Mouse (Mus musculus) MEL (cell line): ENCODE measurements around the gene Ppm1e. TPM values are rescaled to one million over a fixed set of nuclear protein-coding genes. Genes with fewer than 3 reads are reported as not detected.

ENCODE experiments used
- DNase-seq: peaks from one replicate; pipeline ENCODE4 v3.0.0; 2011; ENCODE audit warnings: low read depth, low spot score
- H3K27ac ChIP-seq: 2 replicates; pipeline ENCODE4 v1.5.1; 2012; ENCODE audit warnings: low read depth, mild to moderate bottlenecking, control low read depth, low read length, moderate library complexity; ENCODE audit not compliant: control insufficient read depth
- H3K27me3 ChIP-seq, 2 experiments: fragments of 150-350 bp in 1 of 2; sonication (generic) in 1 of 2; 2 replicates each; pipeline ENCODE4 v1.6.1; 2012; ENCODE audit warnings: low read length in 2 of 2, mild to moderate bottlenecking in 2 of 2, improper control_type of control experiment in 1 of 2, moderate library complexity in 1 of 2; ENCODE audit not compliant: insufficient read depth in 2 of 2, control insufficient read depth in 1 of 2
- H3K36me3 ChIP-seq, 2 experiments: 2 replicates each; pipeline ENCODE4 v1.6.1; 2012 to 2014; ENCODE audit warnings: low read length in 2 of 2, improper control_type of control experiment in 1 of 2, inconsistent platforms in 1 of 2, mild to moderate bottlenecking in 1 of 2; ENCODE audit not compliant: insufficient read depth in 2 of 2, control insufficient read depth in 1 of 2
- H3K4me1 ChIP-seq, 2 experiments: fragments of 150-350 bp in 1 of 2; sonication (generic) in 1 of 2; 2 replicates each; pipeline ENCODE4 v1.6.1; 2012; ENCODE audit warnings: low read length in 2 of 2, improper control_type of control experiment in 1 of 2, mild to moderate bottlenecking in 1 of 2; ENCODE audit not compliant: insufficient read depth in 2 of 2, control insufficient read depth in 1 of 2
- H3K4me3 ChIP-seq, 2 experiments: fragments of 150-350 bp in 1 of 2; sonication (generic) in 1 of 2; 2 replicates each; pipeline ENCODE4 v1.5.1; 2012; ENCODE audit warnings: low read depth in 2 of 2, low read length in 2 of 2, mild to moderate bottlenecking in 2 of 2, moderate library complexity in 2 of 2, control low read depth in 1 of 2, improper control_type of control experiment in 1 of 2; ENCODE audit not compliant: control insufficient read depth in 1 of 2, insufficient read depth in 1 of 2
- H3K79me2 ChIP-seq: 2 replicates; pipeline ENCODE4 v1.6.1; 2012; ENCODE audit warnings: mild to moderate bottlenecking, low read length, moderate library complexity; ENCODE audit not compliant: control insufficient read depth, poor library complexity, insufficient read depth
- H3K9ac ChIP-seq: 2 replicates; pipeline ENCODE4 v1.6.1; 2012; ENCODE audit warnings: low read depth, mild to moderate bottlenecking, control low read depth, low read length, moderate library complexity; ENCODE audit not compliant: control insufficient read depth, poor library complexity, severe bottlenecking
- H3K9me3 ChIP-seq: fragments of 150-350 bp; sonication (generic); replicated peaks from 2 replicates; pipeline ENCODE4 v1.6.1; 2012; ENCODE audit warnings: mild to moderate bottlenecking, low read length, improper control_type of control experiment, moderate library complexity; ENCODE audit not compliant: insufficient read depth
- BHLHE40 ChIP-seq: IDR thresholded peaks from 2 replicates; pipeline ENCODE4 v1.6.1; 2012; ENCODE audit warnings: low read depth, mild to moderate bottlenecking, inconsistent platforms, low read length, improper control_type of control experiment, borderline replicate concordance
- CTCF ChIP-seq, 3 experiments: IDR thresholded peaks in 2 of 3; conservative IDR thresholded peaks in 1 of 3; 2 replicates each; pipeline ENCODE4 v1.5.1; 2011 to 2012; ENCODE audit warnings: low read length in 3 of 3, low read depth in 2 of 3, mild to moderate bottlenecking in 2 of 3, improper control_type of control experiment in 1 of 3, inconsistent platforms in 1 of 3, mixed read lengths in 1 of 3, moderate library complexity in 1 of 3; ENCODE audit not compliant: control insufficient read depth in 1 of 3, insufficient read depth in 1 of 3, poor library complexity in 1 of 3, severe bottlenecking in 1 of 3
- E2F4 ChIP-seq: IDR thresholded peaks from 2 replicates; pipeline ENCODE4 v1.6.1; 2011; ENCODE audit warnings: low read depth, low read length, improper control_type of control experiment, borderline replicate concordance
- ELF1 ChIP-seq: IDR thresholded peaks from 2 replicates; pipeline ENCODE4 v1.6.1; 2014; ENCODE audit warnings: low read depth, mild to moderate bottlenecking, inconsistent platforms, low read length, improper control_type of control experiment, moderate library complexity
- GATA1 ChIP-seq: IDR thresholded peaks from 2 replicates; pipeline ENCODE4 v1.6.1; 2011; ENCODE audit warnings: low read depth, low read length, improper control_type of control experiment
- KAT2A ChIP-seq: conservative IDR thresholded peaks from 2 replicates; pipeline ENCODE4 v1.6.1; 2012; ENCODE audit warnings: low read depth, low read length, improper control_type of control experiment, inconsistent platforms
- MAFK ChIP-seq: IDR thresholded peaks from 2 replicates; pipeline ENCODE4 v1.6.1; 2011; ENCODE audit warnings: low read depth, mild to moderate bottlenecking, low read length, improper control_type of control experiment, borderline replicate concordance
- MAX ChIP-seq: IDR thresholded peaks from 2 replicates; pipeline ENCODE4 v1.6.1; 2011; ENCODE audit warnings: low read length, improper control_type of control experiment
- MAZ ChIP-seq: IDR thresholded peaks from 2 replicates; pipeline ENCODE4 v1.6.1; 2012; ENCODE audit warnings: low read depth, mild to moderate bottlenecking, inconsistent platforms, low read length, improper control_type of control experiment
- MEF2A ChIP-seq: IDR thresholded peaks from 2 replicates; pipeline ENCODE4 v1.6.1; 2014; ENCODE audit warnings: low read depth, mild to moderate bottlenecking, inconsistent platforms, low read length, improper control_type of control experiment; ENCODE audit not compliant: poor library complexity, insufficient replicate concordance, severe bottlenecking; ENCODE audit errors: extremely low read depth
- MXI1 ChIP-seq: IDR thresholded peaks from 2 replicates; pipeline ENCODE4 v1.6.1; 2011; ENCODE audit warnings: mild to moderate bottlenecking, low read depth, low read length, improper control_type of control experiment
- MYC ChIP-seq: IDR thresholded peaks from 2 replicates; pipeline ENCODE4 v1.6.1; 2011; ENCODE audit warnings: low read depth, mild to moderate bottlenecking, low read length, improper control_type of control experiment, moderate library complexity
- NELFE ChIP-seq: IDR thresholded peaks from 2 replicates; pipeline ENCODE4 v1.6.1; 2011; ENCODE audit warnings: low read depth, low read length, improper control_type of control experiment
- POLR2AphosphoS2 ChIP-seq: IDR thresholded peaks from 2 replicates; pipeline ENCODE4 v1.6.1; 2011; ENCODE audit warnings: low read length, improper control_type of control experiment
- RAD21 ChIP-seq: IDR thresholded peaks from 2 replicates; pipeline ENCODE4 v1.6.1; 2011; ENCODE audit warnings: mild to moderate bottlenecking, low read depth, low read length, improper control_type of control experiment
- RCOR1 ChIP-seq: IDR thresholded peaks from 2 replicates; pipeline ENCODE4 v1.6.1; 2012; ENCODE audit warnings: low read depth, mild to moderate bottlenecking, inconsistent platforms, low read length, improper control_type of control experiment
- SMC3 ChIP-seq: IDR thresholded peaks from 2 replicates; pipeline ENCODE4 v1.6.1; 2011; ENCODE audit warnings: low read depth, low read length, improper control_type of control experiment
- UBTF ChIP-seq: IDR thresholded peaks from 2 replicates; pipeline ENCODE4 v1.6.1; 2012; ENCODE audit warnings: low read depth, mild to moderate bottlenecking, inconsistent platforms, low read length, improper control_type of control experiment, moderate library complexity, borderline replicate concordance; ENCODE audit not compliant: insufficient read depth
- USF1 ChIP-seq: IDR thresholded peaks from 2 replicates; pipeline ENCODE4 v1.6.1; 2014; ENCODE audit warnings: low read depth, mild to moderate bottlenecking, inconsistent platforms, low read length, improper control_type of control experiment, moderate library complexity
- USF2 ChIP-seq, 2 experiments: IDR thresholded peaks; 2 replicates each; pipeline ENCODE4 v1.6.1; 2011 to 2012; ENCODE audit warnings: improper control_type of control experiment in 2 of 2, low read length in 2 of 2, borderline replicate concordance in 1 of 2, inconsistent platforms in 1 of 2, low read depth in 1 of 2, mild to moderate bottlenecking in 1 of 2; ENCODE audit not compliant: insufficient read depth in 1 of 2
- ZMIZ1 ChIP-seq: IDR thresholded peaks from 2 replicates; pipeline ENCODE4 v1.6.1; 2012; ENCODE audit warnings: low read depth, mild to moderate bottlenecking, inconsistent platforms, low read length, improper control_type of control experiment, moderate library complexity
- polyA plus RNA-seq, 2 experiments: library from polyadenylated mRNA; stranded (reverse) in 1 of 2; unstranded in 1 of 2; fragments of >175 nt in 1 of 2; fragments of >200 nt in 1 of 2; gene quantifications; 2 replicates each; pipeline versions ENCODE4 v1.2.1 to v1.2.4; 2012; ENCODE audit warnings: low replicate concordance in 2 of 2, low read depth in 1 of 2; ENCODE audit not compliant: insufficient read length in 2 of 2, insufficient read depth in 1 of 2, missing spikeins in 1 of 2
- total RNA-seq: library from RNA; depleted of rRNA; stranded (reverse); fragments of 300-350 nt; gene quantifications from 2 replicates; pipeline ENCODE4 v1.2.3, GENCODE M21; 2012

Gene Ppm1e
- total and polyA plus RNA-seq, 3 experiments: 1.3 to 2.8 TPM; not detected in 1

DNA sequence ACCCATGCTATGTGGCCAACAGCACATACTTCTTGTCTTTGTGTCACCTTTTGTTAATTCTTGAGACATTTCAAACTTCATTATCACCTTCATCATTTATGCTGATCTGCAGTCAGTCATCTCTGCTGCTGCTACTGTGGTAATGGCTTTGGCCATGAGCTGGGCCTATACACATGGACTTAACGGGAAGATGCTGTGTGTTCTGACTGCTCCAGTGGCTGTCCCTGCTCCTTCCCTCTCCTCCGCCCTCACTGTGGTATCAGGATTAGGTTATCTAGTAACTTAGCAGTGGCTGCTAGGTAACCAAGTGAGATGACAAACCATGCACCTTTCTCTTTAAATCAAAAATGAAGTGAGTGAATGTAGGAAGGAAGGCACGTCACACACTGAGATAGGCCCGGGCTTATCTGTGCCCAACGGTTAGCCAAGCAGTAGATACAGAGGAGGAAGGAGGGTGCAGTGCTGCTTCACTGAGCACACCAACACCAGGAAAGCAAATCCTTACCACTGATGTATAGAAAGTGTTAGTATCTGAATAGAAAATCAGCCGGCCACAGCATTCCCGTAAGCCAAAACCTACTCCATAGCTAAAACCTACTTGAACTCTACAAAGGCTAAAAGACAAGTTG, 83.3 kb downstream of the Ppm1e start (continued):
- TF ChIP-seq GATA1 (peak; percentile 99), MAZ (peak; percentile 61; the same call in 1 of the 2 replicates), RAD21 (no peak)

DNA sequence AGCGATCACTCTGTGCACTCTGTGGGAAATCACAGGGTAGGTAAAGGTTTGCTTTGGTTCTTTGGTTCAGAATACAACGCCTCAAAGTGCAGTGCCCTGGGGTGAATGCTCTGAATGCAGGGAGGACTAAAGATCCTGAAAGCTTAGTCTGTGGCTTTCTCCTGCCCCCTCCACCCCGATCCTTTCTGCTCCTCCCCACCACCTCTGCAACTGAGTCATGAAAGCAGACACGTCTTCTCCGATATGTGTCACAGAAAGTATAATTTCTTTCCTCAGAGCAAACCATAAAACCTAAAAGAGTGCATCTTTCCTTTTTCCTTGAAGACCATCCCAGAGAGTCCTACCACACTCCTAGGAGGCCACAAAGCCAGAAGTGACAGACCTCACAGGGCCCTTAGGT, 86.1 kb downstream of the Ppm1e start:
- H3K36me3 ChIP-seq: peaks cover 0 to 22% of the 10 kb centered on the region in 2 experiments; a peak in 2 of 4 replicates
- no peaks in the 10 kb centered on the region for H3K27me3 ChIP-seq
- H3K4me3 ChIP-seq: no peak overlapping the region
- TF ChIP-seq USF2 (IDR thresholded peaks at IDR 0.05; ENCODE audit: borderline replicate concordance in 1 of 2, insufficient read depth in 1 of 2, low read depth in 1 of 2, low read length in 2 of 2): no peak
- TF ChIP-seq MXI1: no peak
- no peak for TF ChIP-seq RAD21
- no peak for TF ChIP-seq MAX
- peaks cover 11 to 18% of the 10 kb centered on the region in 2 experiments for H3K4me1 ChIP-seq
- DNase-seq: no peak
- no peak overlapping the region for H3K9ac ChIP-seq
- H3K27ac ChIP-seq: no peak overlapping the region
- H3K9me3 ChIP-seq: no peaks in the 10 kb centered on the region
- no peaks in the 10 kb centered on the region for H3K79me2 ChIP-seq

DNA sequence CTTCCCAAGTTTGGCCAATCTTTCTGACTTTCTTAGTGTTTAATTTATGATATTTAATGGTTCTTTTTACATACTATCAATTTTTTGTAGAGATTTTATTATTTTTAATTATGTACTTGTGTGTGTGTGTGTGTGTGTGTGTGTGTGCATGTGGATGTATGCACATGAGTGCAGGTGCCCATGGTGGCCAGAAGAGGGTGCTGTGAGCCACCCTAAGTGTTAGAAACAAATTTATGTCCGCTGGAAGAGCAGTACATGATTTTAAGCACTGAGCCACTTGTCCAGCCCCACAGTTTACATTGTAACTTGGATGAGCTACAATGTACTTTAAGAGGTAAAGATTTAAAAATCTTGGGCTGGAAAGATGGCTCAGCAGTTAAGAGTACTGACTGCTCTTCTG, 87.3 kb downstream of the Ppm1e start:
- peak; percentile 27 for DNase-seq
- Histone ChIP-seq H3K79me2 (no peaks in the 10 kb centered on the region), H3K36me3 (peaks cover 0 to 13% of the 10 kb centered on the region in 2 experiments; a peak in 2 of 4 replicates), H3K9ac (no peak overlapping the region), H3K9me3 (no peaks in the 10 kb centered on the region), H3K27me3 (no peaks in the 10 kb centered on the region), H3K4me1 (peaks cover 6 to 14% of the 10 kb centered on the region in 2 experiments; a peak in 3 of 4 replicates), H3K27ac (no peak overlapping the region), H3K4me3 (no peak overlapping the region)
- TF ChIP-seq CTCF (IDR thresholded peaks at IDR 0.05 in 2 of 3, conservative IDR thresholded peaks at IDR 0.05 in 1 of 3; ENCODE audit: control insufficient read depth in 1 of 3, insufficient read depth in 1 of 3, low read depth in 2 of 3, low read length in 3 of 3, poor library complexity in 1 of 3, severe bottlenecking in 1 of 3): peak; percentile 12 to 55 (median 42); a peak in 5 of 6 replicates
- TF ChIP-seq KAT2A: no peak
- TF ChIP-seq MAZ: no peak
- TF ChIP-seq RAD21: peak; percentile 35
- no peak for TF ChIP-seq UBTF

DNA sequence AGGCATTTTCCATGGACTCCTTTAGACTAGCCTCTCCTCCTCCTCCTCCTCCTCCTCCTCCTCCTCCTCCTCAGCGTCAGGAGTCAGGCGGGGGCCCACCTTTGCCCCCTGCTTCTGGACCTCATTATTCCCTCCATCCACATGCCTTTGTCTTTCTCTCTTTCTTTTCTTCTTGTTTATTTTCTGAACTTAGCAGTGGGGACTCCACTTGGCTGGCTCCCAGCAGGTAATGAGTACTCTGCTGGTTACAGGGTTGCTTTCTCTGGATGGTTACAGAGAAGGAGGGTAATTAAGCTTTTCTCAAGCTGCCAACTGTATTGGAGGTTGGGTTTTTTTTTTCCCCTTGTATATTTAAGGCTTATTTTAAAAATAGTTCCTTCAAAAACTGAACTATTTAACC, 87.9 kb downstream of the Ppm1e start:
- Histone ChIP-seq H3K27ac (no peak overlapping the region), H3K27me3 (no peaks in the 10 kb centered on the region), H3K4me1 (peaks cover under 1 to 9% of the 10 kb centered on the region in 2 experiments; a peak in 3 of 4 replicates), H3K9me3 (no peaks in the 10 kb centered on the region), H3K79me2 (no peaks in the 10 kb centered on the region), H3K4me3 (no peak overlapping the region), H3K9ac (no peak overlapping the region), H3K36me3 (peaks cover 0 to 9% of the 10 kb centered on the region in 2 experiments; a peak in 2 of 4 replicates)
- no peak for DNase-seq
- TF ChIP-seq RCOR1 (no peak), BHLHE40 (no peak), POLR2AphosphoS2 (no peak), MXI1 (no peak), USF1 (no peak), MAFK (no peak), NELFE (no peak), ELF1 (no peak), CTCF (IDR thresholded peaks at IDR 0.05 in 2 of 3, conservative IDR thresholded peaks at IDR 0.05 in 1 of 3; ENCODE audit: control insufficient read depth in 1 of 3, insufficient read depth in 1 of 3, low read depth in 2 of 3, low read length in 3 of 3, poor library complexity in 1 of 3, severe bottlenecking in 1 of 3) (no peak), SMC3 (no peak), ZMIZ1 (no peak), MEF2A (no peak), MAX (no peak), MYC (no peak), E2F4 (no peak)
